Mouse (Mus musculus): ENCODE results near the gene Runx2.
A peak's percentile ranks its signal among the peaks of the same experiment; 100 is the strongest.

Runx2 gene

GRCm38 (mm10) chr17:44814508-44815175, at the start of gene Runx2:
Gene Runx2 (minus strand): TSS chr17:44814797.
- ATAC-seq (ENCODE audit: insufficient number of reproducible peaks, low FRiP score, low TSS enrichment), result no peak

GRCm38 (mm10) chr17:44863165-44863564, 48.6 kb upstream of the Runx2 start:
- ATAC-seq (ENCODE audit: insufficient number of reproducible peaks, low FRiP score, low TSS enrichment), result no peak

GRCm38 (mm10) chr17:44842184-44842583, 27.6 kb upstream of the Runx2 start:
- ATAC-seq (ENCODE audit: insufficient number of reproducible peaks, low FRiP score, low TSS enrichment), result no peak

GRCm38 (mm10) chr17:44831201-44831600, 16.6 kb upstream of the Runx2 start:
- no peak for ATAC-seq (ENCODE audit: insufficient number of reproducible peaks, low FRiP score, low TSS enrichment)

GRCm38 (mm10) chr17:44829587-44829986, 15.0 kb upstream of the Runx2 start:
- no peak for ATAC-seq (ENCODE audit: insufficient number of reproducible peaks, low FRiP score, low TSS enrichment)

- no peak for ATAC-seq (ENCODE audit: insufficient number of reproducible peaks, low FRiP score, low TSS enrichment)
Observed at GRCm38 (mm10) chr17:44827964-44828363, 13.4 kb upstream of the Runx2 start.

- ATAC-seq (ENCODE audit: insufficient number of reproducible peaks, low FRiP score, low TSS enrichment), result no peak
Observed at GRCm38 (mm10) chr17:44827124-44827523, 12.5 kb upstream of the Runx2 start.

GRCm38 (mm10) chr17:44821940-44822339, 7.3 kb upstream of the Runx2 start:
- ATAC-seq (ENCODE audit: insufficient number of reproducible peaks, low FRiP score, low TSS enrichment), result no peak

- no peak for ATAC-seq (ENCODE audit: insufficient number of reproducible peaks, low FRiP score, low TSS enrichment)
Observed at GRCm38 (mm10) chr17:44819816-44820215, 5.2 kb upstream of the Runx2 start.

- no peak for ATAC-seq (ENCODE audit: insufficient number of reproducible peaks, low FRiP score, low TSS enrichment)
Observed at GRCm38 (mm10) chr17:44818825-44819224, 4.2 kb upstream of the Runx2 start.

- ATAC-seq (ENCODE audit: insufficient number of reproducible peaks, low FRiP score, low TSS enrichment), result no peak
Observed at GRCm38 (mm10) chr17:44807031-44807430, 7.6 kb downstream of the Runx2 start.

- ATAC-seq (ENCODE audit: insufficient number of reproducible peaks, low FRiP score, low TSS enrichment), result no peak
Observed at GRCm38 (mm10) chr17:44797331-44797730, 17.3 kb downstream of the Runx2 start.

GRCm38 (mm10) chr17:44792218-44792917, 22.2 kb downstream of the Runx2 start:
- no peak for ATAC-seq (ENCODE audit: insufficient number of reproducible peaks, low FRiP score, low TSS enrichment)

- no peak for ATAC-seq (ENCODE audit: insufficient number of reproducible peaks, low FRiP score, low TSS enrichment)
Observed at GRCm38 (mm10) chr17:44788982-44789747, 25.4 kb downstream of the Runx2 start.

- ATAC-seq (ENCODE audit: insufficient number of reproducible peaks, low FRiP score, low TSS enrichment), result no peak
Observed at GRCm38 (mm10) chr17:44783143-44783542, 31.5 kb downstream of the Runx2 start.

GRCm38 (mm10) chr17:44782366-44782765, 32.2 kb downstream of the Runx2 start:
- ATAC-seq (ENCODE audit: insufficient number of reproducible peaks, low FRiP score, low TSS enrichment), result no peak

GRCm38 (mm10) chr17:44780353-44780752, 34.2 kb downstream of the Runx2 start:
- no peak for ATAC-seq (ENCODE audit: insufficient number of reproducible peaks, low FRiP score, low TSS enrichment)

GRCm38 (mm10) chr17:44778141-44778540, 36.5 kb downstream of the Runx2 start:
- no peak for ATAC-seq (ENCODE audit: insufficient number of reproducible peaks, low FRiP score, low TSS enrichment)

- peak; percentile 62 for ATAC-seq (ENCODE audit: insufficient number of reproducible peaks, low FRiP score, low TSS enrichment)
Observed at GRCm38 (mm10) chr17:44777337-44777804, 37.2 kb downstream of the Runx2 start.

GRCm38 (mm10) chr17:44776738-44777270, 37.8 kb downstream of the Runx2 start, which contains the start of gene Supt3:
Gene Supt3 (plus strand): TSS chr17:44777152.
- ATAC-seq (ENCODE audit: insufficient number of reproducible peaks, low FRiP score, low TSS enrichment), result peak; percentile 92

GRCm38 (mm10) chr17:44772576-44772975, 42.0 kb downstream of the Runx2 start:
- ATAC-seq (ENCODE audit: insufficient number of reproducible peaks, low FRiP score, low TSS enrichment), result no peak
